Mouse (Mus musculus) thymus, adult 2 months (tissue): ENCODE measurements around the gene Cox20.
"Not testable (repeated sequence)": the region's sequence is repeated elsewhere in the genome, so short reads cannot be mapped to it uniquely, and the experiment has no call there.

Experiments used
- CTCF ChIP-seq: fragments of 200-500 bp; IDR thresholded peaks from 2 replicates; pipeline ENCODE4 v1.5.1; 2012; ENCODE audit warnings: mild to moderate bottlenecking, control low read depth, low read length, moderate library complexity, borderline replicate concordance; ENCODE audit not compliant: control insufficient read depth, poor library complexity, insufficient read depth; ENCODE audit errors: extremely low read depth
- POLR2A ChIP-seq: fragments of 200-500 bp; IDR thresholded peaks from 2 replicates; pipeline ENCODE4 v1.6.1; 2012; ENCODE audit warnings: mild to moderate bottlenecking, low read length, control low read depth, moderate library complexity; ENCODE audit not compliant: control insufficient read depth, poor library complexity, insufficient read depth; ENCODE audit errors: extremely low read depth

GRCm38 (mm10) chr1:178344071-178344805 is 25.3 kb downstream of the Cox20 start:
- TF ChIP-seq POLR2A, CTCF: not testable (repeated sequence)
